Mouse (Mus musculus) brain, embryonic 14.5 days (tissue): ENCODE results near the gene Ager.

Experiments
- CTCF ChIP-seq: fragments of 200-500 bp; IDR thresholded peaks from 2 replicates; pipeline ENCODE4 v1.5.1; 2012; ENCODE audit warnings: inconsistent platforms, mild to moderate bottlenecking, moderate library complexity, borderline replicate concordance; ENCODE audit not compliant: insufficient read depth, insufficient read length; ENCODE audit errors: extremely low read depth
- POLR2A ChIP-seq: fragments of 200-500 bp; IDR thresholded peaks from 2 replicates; pipeline ENCODE4 v1.6.1; 2012; ENCODE audit warnings: mild to moderate bottlenecking, inconsistent platforms, borderline replicate concordance; ENCODE audit not compliant: poor library complexity, insufficient read depth, insufficient read length, severe bottlenecking; ENCODE audit errors: extremely low read depth

DNA sequence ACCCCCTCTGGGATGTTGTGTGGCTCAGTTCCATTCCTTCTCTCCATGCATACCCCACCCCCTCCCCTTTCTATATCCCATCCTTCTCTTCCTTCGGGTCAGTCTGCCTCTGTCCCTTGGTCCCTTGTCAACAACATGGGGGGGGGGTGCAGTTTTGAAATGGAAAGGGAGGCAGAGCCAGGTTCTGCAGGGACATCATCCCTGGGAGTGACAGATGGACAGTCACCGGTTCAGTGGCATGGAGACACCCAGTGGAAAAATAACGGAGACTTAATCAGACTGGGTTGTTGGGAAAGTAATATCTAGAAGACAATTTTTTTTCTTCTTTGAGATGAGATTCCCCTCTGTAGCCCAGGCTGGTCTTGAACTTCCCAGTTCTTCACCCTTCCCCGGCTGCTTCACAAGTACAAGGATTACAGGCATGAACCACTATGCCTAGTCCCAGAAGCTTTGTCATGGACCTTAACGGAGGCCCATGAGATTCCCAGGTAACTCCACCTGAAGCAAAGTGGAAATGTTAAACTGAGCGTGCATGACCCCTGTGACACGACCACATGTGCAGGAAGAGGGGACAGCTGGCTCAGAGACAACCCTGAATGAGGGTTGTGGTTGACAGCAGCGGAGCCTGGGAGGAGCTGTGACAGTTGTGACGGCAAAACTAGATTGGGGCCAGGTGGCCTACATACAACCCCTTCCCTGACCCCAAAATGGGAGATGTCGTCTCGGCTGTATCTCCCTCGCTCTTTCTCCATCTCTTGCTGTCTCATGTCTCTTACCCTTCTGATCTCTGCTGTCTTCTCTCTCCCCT lies 32.3 kb downstream of the Ager start:
- TF ChIP-seq CTCF = no peak
- TF ChIP-seq POLR2A = no peak
